Mouse (Mus musculus): ENCODE data around the gene Wnt10a. TPM values are rescaled to one million over a fixed set of nuclear protein-coding genes. Genes with fewer than 3 reads are reported as not detected.

Wnt10a gene
- total RNA-seq, 1 experiment, result 1.5 TPM

- TF ChIP-seq ZNF384 (IDR thresholded peaks at IDR 0.05; ENCODE audit: low read depth, low read length) (no peak), HCFC1 (IDR thresholded peaks at IDR 0.05; ENCODE audit: borderline replicate concordance, insufficient read depth, low read length) (no peak), ZC3H11A (IDR thresholded peaks at IDR 0.05; ENCODE audit: borderline replicate concordance, low read depth, low read length) (no peak), CHD2 (IDR thresholded peaks at IDR 0.05; ENCODE audit: low read depth, low read length) (no peak), MAFK (IDR thresholded peaks at IDR 0.05; ENCODE audit: insufficient read depth, low read depth, low read length) (no peak)
- Histone ChIP-seq H3K4me3 (ENCODE audit: insufficient read depth in 1 of 2, low read depth in 1 of 2, low read length in 2 of 2, poor library complexity in 1 of 2, severe bottlenecking in 1 of 2) (peak overlapping the region in 1 of 2 experiments; percentile 32; a peak in 3 of 4 replicates), H3K36me3 (ENCODE audit: control insufficient read depth, insufficient read depth, low read length, poor library complexity, severe bottlenecking) (no peaks in the 10 kb centered on the region), H3K9ac (ENCODE audit: insufficient read depth, low read depth, low read length, poor library complexity, severe bottlenecking) (no peak overlapping the region), H3K9me3 (ENCODE audit: control insufficient read depth, insufficient read depth, low read depth, low read length) (no peaks in the 10 kb centered on the region), H3K27ac (ENCODE audit: insufficient read depth, low read depth, low read length, poor library complexity, severe bottlenecking) (no peak overlapping the region), H3K4me1 (ENCODE audit: control insufficient read depth in 2 of 2, insufficient read depth in 2 of 2, low read length in 2 of 2, poor library complexity in 1 of 2) (peaks cover 0 to 12% of the 10 kb centered on the region in 2 experiments; a peak in 1 of 4 replicates)
- DNase-seq (ENCODE audit: low read depth, low spot score), result no peak
- in situ Hi-C loops (cut with MboI; ENCODE audit: low sequenced_read_pairs in 2 of 2, unreplicated experiment in 2 of 2), result loop anchor here in 1 of 2 experiments (5.0 to 10.0 kb wide), 2 partner anchors 54 to 82 kb away; partner anchors contain the start of gene Cdk5r2
Observed at GRCm38 (mm10) chr1:74800424-74800888, 9.1 kb downstream of the Wnt10a start.

GRCm38 (mm10) chr1:74801631-74802140, 10.4 kb downstream of the Wnt10a start:
- TF ChIP-seq ZNF384 (IDR thresholded peaks at IDR 0.05; ENCODE audit: low read depth, low read length) (no peak), ZC3H11A (IDR thresholded peaks at IDR 0.05; ENCODE audit: borderline replicate concordance, low read depth, low read length) (no peak), CHD2 (IDR thresholded peaks at IDR 0.05; ENCODE audit: low read depth, low read length) (no peak), MAFK (IDR thresholded peaks at IDR 0.05; ENCODE audit: insufficient read depth, low read depth, low read length) (no peak), HCFC1 (IDR thresholded peaks at IDR 0.05; ENCODE audit: borderline replicate concordance, insufficient read depth, low read length) (no peak)
- Histone ChIP-seq H3K9me3 (ENCODE audit: control insufficient read depth, insufficient read depth, low read depth, low read length) (no peaks in the 10 kb centered on the region), H3K27ac (ENCODE audit: insufficient read depth, low read depth, low read length, poor library complexity, severe bottlenecking) (no peak overlapping the region), H3K36me3 (ENCODE audit: control insufficient read depth, insufficient read depth, low read length, poor library complexity, severe bottlenecking) (no peaks in the 10 kb centered on the region), H3K4me1 (ENCODE audit: control insufficient read depth in 2 of 2, insufficient read depth in 2 of 2, low read length in 2 of 2, poor library complexity in 1 of 2) (peaks cover 2 to 17% of the 10 kb centered on the region in 2 experiments; a peak in 2 of 4 replicates), H3K9ac (ENCODE audit: insufficient read depth, low read depth, low read length, poor library complexity, severe bottlenecking) (no peak overlapping the region), H3K4me3 (ENCODE audit: insufficient read depth in 1 of 2, low read depth in 1 of 2, low read length in 2 of 2, poor library complexity in 1 of 2, severe bottlenecking in 1 of 2) (no peak overlapping the region)
- in situ Hi-C loops (cut with MboI; ENCODE audit: low sequenced_read_pairs in 2 of 2, unreplicated experiment in 2 of 2), result loop anchor here in 1 of 2 experiments (5.0 to 10.0 kb wide), 2 partner anchors 53 to 81 kb away; partner anchors contain the start of gene Cdk5r2
- DNase-seq (ENCODE audit: low read depth, low spot score), result no peak

GRCm38 (mm10) chr1:74802795-74803656, 11.7 kb downstream of the Wnt10a start:
- no peak for DNase-seq (ENCODE audit: low read depth, low spot score)
- peak overlapping the region; percentile 65 for H3K4me3 ChIP-seq (ENCODE audit: insufficient read depth in 1 of 2, low read depth in 1 of 2, low read length in 2 of 2, poor library complexity in 1 of 2, severe bottlenecking in 1 of 2)
- no peaks in the 10 kb centered on the region for H3K36me3 ChIP-seq (ENCODE audit: control insufficient read depth, insufficient read depth, low read length, poor library complexity, severe bottlenecking)
- TF ChIP-seq HCFC1 (IDR thresholded peaks at IDR 0.05; ENCODE audit: borderline replicate concordance, insufficient read depth, low read length) (0 out of 2 replicates have a peak, but pooled peaks have one; percentile 16), MAFK (IDR thresholded peaks at IDR 0.05; ENCODE audit: insufficient read depth, low read depth, low read length) (no peak)
- H3K9ac ChIP-seq (ENCODE audit: insufficient read depth, low read depth, low read length, poor library complexity, severe bottlenecking), result peak overlapping the region; percentile 58
- H3K4me1 ChIP-seq (ENCODE audit: control insufficient read depth in 2 of 2, insufficient read depth in 2 of 2, low read length in 2 of 2, poor library complexity in 1 of 2), result peaks cover 2 to 26% of the 10 kb centered on the region in 2 experiments; a peak in 2 of 4 replicates
- H3K9me3 ChIP-seq (ENCODE audit: control insufficient read depth, insufficient read depth, low read depth, low read length), result no peaks in the 10 kb centered on the region
- in situ Hi-C loops (cut with MboI; ENCODE audit: low sequenced_read_pairs in 2 of 2, unreplicated experiment in 2 of 2), result loop anchor here in 1 of 2 experiments (5.0 to 10.0 kb wide), 2 partner anchors 52 to 79 kb away; partner anchors contain the start of gene Cdk5r2
- H3K27ac ChIP-seq (ENCODE audit: insufficient read depth, low read depth, low read length, poor library complexity, severe bottlenecking), result no peak overlapping the region

GRCm38 (mm10) chr1:74804211-74804870, 13.0 kb downstream of the Wnt10a start:
- Histone ChIP-seq H3K9me3 (ENCODE audit: control insufficient read depth, insufficient read depth, low read depth, low read length) (no peaks in the 10 kb centered on the region), H3K36me3 (ENCODE audit: control insufficient read depth, insufficient read depth, low read length, poor library complexity, severe bottlenecking) (no peaks in the 10 kb centered on the region), H3K4me3 (ENCODE audit: insufficient read depth in 1 of 2, low read depth in 1 of 2, low read length in 2 of 2, poor library complexity in 1 of 2, severe bottlenecking in 1 of 2) (no peak overlapping the region), H3K27ac (ENCODE audit: insufficient read depth, low read depth, low read length, poor library complexity, severe bottlenecking) (no peak overlapping the region), H3K9ac (ENCODE audit: insufficient read depth, low read depth, low read length, poor library complexity, severe bottlenecking) (no peak overlapping the region), H3K4me1 (ENCODE audit: control insufficient read depth in 2 of 2, insufficient read depth in 2 of 2, low read length in 2 of 2, poor library complexity in 1 of 2) (peaks cover 2 to 28% of the 10 kb centered on the region in 2 experiments; a peak in 2 of 4 replicates)
- TF ChIP-seq CHD2 (IDR thresholded peaks at IDR 0.05; ENCODE audit: low read depth, low read length) (no peak), MAFK (IDR thresholded peaks at IDR 0.05; ENCODE audit: insufficient read depth, low read depth, low read length) (no peak), ZC3H11A (IDR thresholded peaks at IDR 0.05; ENCODE audit: borderline replicate concordance, low read depth, low read length) (no peak), ZNF384 (IDR thresholded peaks at IDR 0.05; ENCODE audit: low read depth, low read length) (no peak), HCFC1 (IDR thresholded peaks at IDR 0.05; ENCODE audit: borderline replicate concordance, insufficient read depth, low read length) (no peak)
- DNase-seq (ENCODE audit: low read depth, low spot score), result no peak
- in situ Hi-C loops (cut with MboI; ENCODE audit: low sequenced_read_pairs in 2 of 2, unreplicated experiment in 2 of 2), result loop anchor here in 1 of 2 experiments (5.0 to 10.0 kb wide), 2 partner anchors 50 to 78 kb away; partner anchors contain the start of gene Cdk5r2

Measured in ES-E14 (cell line).